Mouse (Mus musculus): ENCODE results near the gene Psmd5. TPM values are rescaled to one million over a fixed set of nuclear protein-coding genes. Genes with fewer than 3 reads are reported as not detected.

Gene Psmd5
- polyA plus RNA-seq, 1 experiment, result 6.9 TPM

- H3K27ac ChIP-seq (ENCODE audit: insufficient read depth, low read length), result no peak overlapping the region
- no peaks in the 10 kb centered on the region for H3K27me3 ChIP-seq (ENCODE audit: control insufficient read depth, insufficient read depth, low read length)
- no peaks in the 10 kb centered on the region; the same call in 1 of the 2 replicates for H3K4me1 ChIP-seq (ENCODE audit: control insufficient read depth, insufficient read depth, insufficient read length)
- no peak for DNase-seq (ENCODE audit: low read depth in 1 of 2, low spot score in 2 of 2)
- 93% methylated on average over 11 of the region's 11 CpGs for WGBS
- TF ChIP-seq CTCF (IDR thresholded peaks at IDR 0.05; ENCODE audit: extremely low read depth, insufficient read depth, insufficient read length, insufficient replicate concordance), result no peak
- TF ChIP-seq POLR2A (IDR thresholded peaks at IDR 0.05; ENCODE audit: low read depth, low read length), result no peak
- no peak overlapping the region for H3K4me3 ChIP-seq (ENCODE audit: extremely low read depth, insufficient read depth, insufficient read length)
- no peaks in the 10 kb centered on the region for H3K36me3 ChIP-seq (ENCODE audit: control insufficient read depth, insufficient read depth, low read length)
Observed at GRCm38 (mm10) chr2:34899682-34900081, 24.9 kb upstream of the Psmd5 start.

- Histone ChIP-seq H3K4me1 (ENCODE audit: control insufficient read depth, insufficient read depth, insufficient read length) (no peaks in the 10 kb centered on the region), H3K4me3 (ENCODE audit: extremely low read depth, insufficient read depth, insufficient read length) (no peak overlapping the region), H3K27me3 (ENCODE audit: control insufficient read depth, insufficient read depth, low read length) (no peaks in the 10 kb centered on the region), H3K27ac (ENCODE audit: insufficient read depth, low read length) (no peak overlapping the region), H3K36me3 (ENCODE audit: control insufficient read depth, insufficient read depth, low read length) (no peaks in the 10 kb centered on the region)
- WGBS, result 52% methylated on average over 10 of the region's 10 CpGs
- peak in 1 of 2 experiments; percentile 28 for DNase-seq (ENCODE audit: low read depth in 1 of 2, low spot score in 2 of 2)
- TF ChIP-seq CTCF (IDR thresholded peaks at IDR 0.05; ENCODE audit: extremely low read depth, insufficient read depth, insufficient read length, insufficient replicate concordance), result peak; percentile 23; the same call in 1 of the 2 replicates
- TF ChIP-seq POLR2A (IDR thresholded peaks at IDR 0.05; ENCODE audit: low read depth, low read length), result no peak
Observed at GRCm38 (mm10) chr2:34897820-34898219, 23.1 kb upstream of the Psmd5 start.

- 91% methylated on average over 17 of the region's 17 CpGs for WGBS
- no peak overlapping the region for H3K4me3 ChIP-seq (ENCODE audit: extremely low read depth, insufficient read depth, insufficient read length)
- TF ChIP-seq CTCF (IDR thresholded peaks at IDR 0.05; ENCODE audit: extremely low read depth, insufficient read depth, insufficient read length, insufficient replicate concordance) (no peak), POLR2A (IDR thresholded peaks at IDR 0.05; ENCODE audit: low read depth, low read length) (no peak)
- H3K27me3 ChIP-seq (ENCODE audit: control insufficient read depth, insufficient read depth, low read length), result no peaks in the 10 kb centered on the region
- no peak overlapping the region for H3K27ac ChIP-seq (ENCODE audit: insufficient read depth, low read length)
- H3K4me1 ChIP-seq (ENCODE audit: control insufficient read depth, insufficient read depth, insufficient read length), result no peaks in the 10 kb centered on the region
- no peak for DNase-seq (ENCODE audit: low read depth in 1 of 2, low spot score in 2 of 2)
- H3K36me3 ChIP-seq (ENCODE audit: control insufficient read depth, insufficient read depth, low read length), result no peaks in the 10 kb centered on the region
Observed at GRCm38 (mm10) chr2:34896821-34897460, 22.2 kb upstream of the Psmd5 start.

GRCm38 (mm10) chr2:34895503-34896113 is 20.8 kb upstream of the Psmd5 start:
- Histone ChIP-seq H3K36me3 (ENCODE audit: control insufficient read depth, insufficient read depth, low read length) (no peaks in the 10 kb centered on the region), H3K4me1 (ENCODE audit: control insufficient read depth, insufficient read depth, insufficient read length) (no peaks in the 10 kb centered on the region), H3K27ac (ENCODE audit: insufficient read depth, low read length) (no peak overlapping the region), H3K27me3 (ENCODE audit: control insufficient read depth, insufficient read depth, low read length) (no peaks in the 10 kb centered on the region), H3K4me3 (ENCODE audit: extremely low read depth, insufficient read depth, insufficient read length) (no peak overlapping the region)
- TF ChIP-seq POLR2A (IDR thresholded peaks at IDR 0.05; ENCODE audit: low read depth, low read length), result no peak
- no peak for TF ChIP-seq CTCF (IDR thresholded peaks at IDR 0.05; ENCODE audit: extremely low read depth, insufficient read depth, insufficient read length, insufficient replicate concordance)
- DNase-seq (ENCODE audit: low read depth in 1 of 2, low spot score in 2 of 2), result no peak
- 94% methylated on average over 19 of the region's 19 CpGs for WGBS

DNA sequence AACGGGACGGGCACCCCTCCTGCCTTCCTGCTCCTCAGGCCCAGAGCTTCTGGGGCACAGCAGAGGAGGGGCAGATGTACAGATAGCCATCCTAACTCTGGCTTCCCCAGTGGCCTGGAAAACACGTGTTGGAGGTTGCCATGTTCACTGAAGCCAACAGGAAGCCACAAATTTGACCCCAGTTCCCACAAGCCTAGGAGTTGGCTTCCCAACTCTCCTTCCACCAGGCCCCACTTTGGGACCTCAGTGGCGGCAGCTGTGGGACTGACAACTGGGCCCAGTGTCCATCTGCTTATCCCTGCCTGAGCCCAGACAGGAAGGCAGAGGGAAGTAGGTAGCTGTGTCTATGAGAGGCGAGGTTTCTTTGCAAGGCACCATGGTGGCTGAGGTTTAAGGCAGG is 19.2 kb upstream of the Psmd5 start:
- 46% methylated on average over 5 of the region's 5 CpGs for WGBS
- no peaks in the 10 kb centered on the region for H3K4me1 ChIP-seq (ENCODE audit: control insufficient read depth, insufficient read depth, insufficient read length)

GRCm38 (mm10) chr2:34884186-34884585 is 9.4 kb upstream of the Psmd5 start:
- TF ChIP-seq CTCF (IDR thresholded peaks at IDR 0.05; ENCODE audit: extremely low read depth, insufficient read depth, insufficient read length, insufficient replicate concordance), result no peak
- TF ChIP-seq POLR2A (IDR thresholded peaks at IDR 0.05; ENCODE audit: low read depth, low read length), result no peak
- Histone ChIP-seq H3K27me3 (ENCODE audit: control insufficient read depth, insufficient read depth, low read length) (no peaks in the 10 kb centered on the region), H3K4me1 (ENCODE audit: control insufficient read depth, insufficient read depth, insufficient read length) (no peaks in the 10 kb centered on the region), H3K4me3 (ENCODE audit: extremely low read depth, insufficient read depth, insufficient read length) (no peak overlapping the region), H3K27ac (ENCODE audit: insufficient read depth, low read length) (no peak overlapping the region), H3K36me3 (ENCODE audit: control insufficient read depth, insufficient read depth, low read length) (no peaks in the 10 kb centered on the region)
- 77% methylated on average over 2 of the region's 2 CpGs for WGBS
- no peak for DNase-seq (ENCODE audit: low read depth in 1 of 2, low spot score in 2 of 2)

More for the DNA sequence above, 19.2 kb upstream of the Psmd5 start:
- TF ChIP-seq CTCF (IDR thresholded peaks at IDR 0.05; ENCODE audit: extremely low read depth, insufficient read depth, insufficient read length, insufficient replicate concordance) (no peak), POLR2A (IDR thresholded peaks at IDR 0.05; ENCODE audit: low read depth, low read length) (no peak)
- Histone ChIP-seq H3K36me3 (ENCODE audit: control insufficient read depth, insufficient read depth, low read length) (no peaks in the 10 kb centered on the region), H3K27me3 (ENCODE audit: control insufficient read depth, insufficient read depth, low read length) (no peaks in the 10 kb centered on the region), H3K4me3 (ENCODE audit: extremely low read depth, insufficient read depth, insufficient read length) (no peak overlapping the region), H3K27ac (ENCODE audit: insufficient read depth, low read length) (no peak overlapping the region)
- DNase-seq (ENCODE audit: low read depth in 1 of 2, low spot score in 2 of 2), result no peak

- 81% methylated on average over 5 of the region's 5 CpGs for WGBS
- H3K27me3 ChIP-seq (ENCODE audit: control insufficient read depth, insufficient read depth, low read length), result no peaks in the 10 kb centered on the region
- H3K36me3 ChIP-seq (ENCODE audit: control insufficient read depth, insufficient read depth, low read length), result no peaks in the 10 kb centered on the region
- DNase-seq (ENCODE audit: low read depth in 1 of 2, low spot score in 2 of 2), result no peak
- TF ChIP-seq POLR2A (IDR thresholded peaks at IDR 0.05; ENCODE audit: low read depth, low read length), result no peak
- no peak for TF ChIP-seq CTCF (IDR thresholded peaks at IDR 0.05; ENCODE audit: extremely low read depth, insufficient read depth, insufficient read length, insufficient replicate concordance)
- H3K4me3 ChIP-seq (ENCODE audit: extremely low read depth, insufficient read depth, insufficient read length), result no peak overlapping the region
- H3K4me1 ChIP-seq (ENCODE audit: control insufficient read depth, insufficient read depth, insufficient read length), result no peaks in the 10 kb centered on the region
- no peak overlapping the region for H3K27ac ChIP-seq (ENCODE audit: insufficient read depth, low read length)
Observed at GRCm38 (mm10) chr2:34883190-34883589, 8.4 kb upstream of the Psmd5 start.
